Comparison of ENCODE assay signal across 8 mouse cellular contexts in genomic region chr6:136861020-136861419, GRCm38 (mm10). TPM values are rescaled to one million over a fixed set of nuclear protein-coding genes. Genes with fewer than 3 reads are reported as not detected.
A peak's percentile ranks its signal among the peaks of the same experiment; 100 is the strongest.
DNase-seq lines count a peak whose midpoint lies in the region; ATAC-seq and TF ChIP-seq lines count a peak whose summit lies in the region.

No protein-coding gene starts in this region.

- no peak overlapping the region for H3K4me2 ChIP-seq in hindbrain, embryonic 14.5 days (replicated peaks)
- peak overlapping the region; percentile 23 for H3K4me2 ChIP-seq in lung, postnatal 0 days (replicated peaks; ENCODE audit: low read depth, low read length)

- TF ChIP-seq EP300 in lung, postnatal 0 days (IDR thresholded peaks at IDR 0.05) = no peak

- DNase-seq in layer of hippocampus, postnatal 14 days (ENCODE audit: low spot score in 2 of 2) = peak; percentile 21 to 70
- DNase-seq in layer of hippocampus, adult 9-11 months = no peak
- peak; percentile 45 for DNase-seq in MN1 (ENCODE audit: low spot score)
- peak; percentile 84 for DNase-seq in embryo, embryonic 10 days (ENCODE audit: low spot score)
- peak; percentile 87 for DNase-seq in hindbrain, embryonic 14.5 days (ENCODE audit: low spot score)
- DNase-seq in lung, postnatal 0 days (ENCODE audit: low spot score) = peak; percentile 90
- DNase-seq in urinary bladder, postnatal 25 days (ENCODE audit: low spot score) = no peak
- no peak for DNase-seq in layer of hippocampus, postnatal 25 days (ENCODE audit: extremely low spot score in 1 of 2, low spot score in 1 of 2)

- ATAC-seq in hindbrain, embryonic 14.5 days (ENCODE audit: low FRiP score) = peak; percentile 60; the same call in 1 of the 2 replicates
- ATAC-seq in lung, postnatal 0 days = 0 out of 2 replicates have a peak, but pooled peaks have one; percentile 29

- no peaks in the 10 kb centered on the region for H3K4me1 ChIP-seq in hindbrain, embryonic 14.5 days (replicated peaks; ENCODE audit: control insufficient read depth, insufficient read depth, low read length)
- peaks cover 14% of the 10 kb centered on the region; the same call in 1 of the 2 replicates for H3K4me1 ChIP-seq in lung, postnatal 0 days (ENCODE audit: insufficient read depth, low read depth, low read length)

- H3K36me3 ChIP-seq in hindbrain, embryonic 14.5 days (replicated peaks; ENCODE audit: control insufficient read depth, insufficient read depth) = no peaks in the 10 kb centered on the region
- H3K36me3 ChIP-seq in lung, postnatal 0 days (ENCODE audit: insufficient read depth, low read length) = no peaks in the 10 kb centered on the region

- peak; percentile 93 for TF ChIP-seq CTCF in lung, postnatal 0 days (IDR thresholded peaks at IDR 0.05)

- H3K27me3 ChIP-seq in hindbrain, embryonic 14.5 days (ENCODE audit: control insufficient read depth, insufficient read depth, low read length) = no peaks in the 10 kb centered on the region
- no peaks in the 10 kb centered on the region for H3K27me3 ChIP-seq in lung, postnatal 0 days (replicated peaks; ENCODE audit: insufficient read depth, low read length)

- no peak overlapping the region for H3K9ac ChIP-seq in hindbrain, embryonic 14.5 days
- H3K9ac ChIP-seq in lung, postnatal 0 days (replicated peaks; ENCODE audit: low read depth) = 0 out of 2 replicates have a peak overlapping the region, but pooled peaks have one; percentile 3

- no peak overlapping the region for H3K27ac ChIP-seq in hindbrain, embryonic 14.5 days
- H3K27ac ChIP-seq in lung, postnatal 0 days (ENCODE audit: low read length) = 0 out of 2 replicates have a peak overlapping the region, but pooled peaks have one; percentile 16

- H3K4me3 ChIP-seq in hindbrain, embryonic 14.5 days (replicated peaks; ENCODE audit: low read length) = no peak overlapping the region
- H3K4me3 ChIP-seq in lung, postnatal 0 days (ENCODE audit: low read depth, low read length) = no peak overlapping the region

- 50% methylated on average over 9 of the region's 9 CpGs for WGBS in hindbrain, embryonic 14.5 days
- WGBS in lung, postnatal 0 days = 26% methylated on average over 9 of the region's 9 CpGs

- H3K9me3 ChIP-seq in hindbrain, embryonic 14.5 days (ENCODE audit: control insufficient read depth, low read length) = no peaks in the 10 kb centered on the region
- no peaks in the 10 kb centered on the region for H3K9me3 ChIP-seq in lung, postnatal 0 days (ENCODE audit: low read length)

RNA-seq across cellular contexts. Expression of gene Art4, which starts 3.5 kb away (rescaled TPM):
- total RNA-seq in layer of hippocampus, postnatal 14 days (2021) = not detected
- polyA plus RNA-seq in hindbrain, embryonic 14.5 days (2014; fragmentation: Nextera tagmentation; extraction: Ambion mirVana) = 0.10 and 0.21 TPM in 2 replicates
- 7.5 and 7.9 TPM in 2 replicates for polyA plus RNA-seq in lung, postnatal 0 days (2015; fragmentation: Nextera tagmentation; extraction: Ambion mirVana)
- total RNA-seq in layer of hippocampus, postnatal 25 days (2021) = not detected

RNA-seq across cellular contexts. Expression of gene Mgp, which starts 14.6 kb away (rescaled TPM):
- 10 to 100 TPM; 23.2 to 39.5 TPM for total RNA-seq in layer of hippocampus, postnatal 14 days (2021)
- polyA plus RNA-seq in hindbrain, embryonic 14.5 days (2014; fragmentation: Nextera tagmentation; extraction: Ambion mirVana) = 9.2 and 11.7 TPM in 2 replicates
- 1,533 and 1,851 TPM in 2 replicates for polyA plus RNA-seq in lung, postnatal 0 days (2015; fragmentation: Nextera tagmentation; extraction: Ambion mirVana)
- total RNA-seq in layer of hippocampus, postnatal 25 days (2021) = 10 to 100 TPM; 18.6 to 25.4 TPM

RNA-seq across cellular contexts. Expression of gene Smco3, which starts 25.8 kb away (rescaled TPM):
- 1 to 10 TPM; 4.0 to 4.8 TPM for total RNA-seq in layer of hippocampus, postnatal 14 days (2021)
- 1.8 and 1.9 TPM in 2 replicates for polyA plus RNA-seq in hindbrain, embryonic 14.5 days (2014; fragmentation: Nextera tagmentation; extraction: Ambion mirVana)
- polyA plus RNA-seq in lung, postnatal 0 days (2015; fragmentation: Nextera tagmentation; extraction: Ambion mirVana) = 2.3 and 3.4 TPM in 2 replicates
- total RNA-seq in layer of hippocampus, postnatal 25 days (2021) = 10 to 100 TPM in 1 of 2 experiments, 1 to 10 TPM in 1; 5.2 to 10.5 TPM

RNA-seq across cellular contexts. Expression of gene Wbp11, which starts 33.0 kb away (rescaled TPM):
- 100 to 1,000 TPM; 123 to 133 TPM for total RNA-seq in layer of hippocampus, postnatal 14 days (2021)
- 74.7 and 77.5 TPM in 2 replicates for polyA plus RNA-seq in hindbrain, embryonic 14.5 days (2014; fragmentation: Nextera tagmentation; extraction: Ambion mirVana)
- 44.4 and 46.1 TPM in 2 replicates for polyA plus RNA-seq in lung, postnatal 0 days (2015; fragmentation: Nextera tagmentation; extraction: Ambion mirVana)
- 100 to 1,000 TPM; 138 to 141 TPM for total RNA-seq in layer of hippocampus, postnatal 25 days (2021)

RNA-seq across cellular contexts. Expression of gene BC049715, which starts 33.6 kb away (rescaled TPM):
- 1 to 10 TPM; 2.2 to 4.6 TPM for total RNA-seq in layer of hippocampus, postnatal 14 days (2021)
- 1.4 and 2.0 TPM in 2 replicates for polyA plus RNA-seq in hindbrain, embryonic 14.5 days (2014; fragmentation: Nextera tagmentation; extraction: Ambion mirVana)
- polyA plus RNA-seq in lung, postnatal 0 days (2015; fragmentation: Nextera tagmentation; extraction: Ambion mirVana) = 1.8 and 2.2 TPM in 2 replicates
- 1 to 10 TPM; 2.0 to 3.0 TPM for total RNA-seq in layer of hippocampus, postnatal 25 days (2021)

Comparison
In these comparisons a context has a peak if more than half of its experiments do, and no peak if none do; other contexts are left out.
1. DNase-seq: peak in layer of hippocampus, postnatal 14 days (2 of 2), MN1 (single experiment), embryo, embryonic 10 days (single experiment), hindbrain, embryonic 14.5 days (single experiment) and lung, postnatal 0 days (single experiment); none in layer of hippocampus, adult 9-11 months (single experiment), urinary bladder, postnatal 25 days (single experiment) and layer of hippocampus, postnatal 25 days (0 of 2).